Mouse (Mus musculus): ENCODE results near the gene Arhgef17. TPM values are rescaled to one million over a fixed set of nuclear protein-coding genes. Genes with fewer than 3 reads are reported as not detected.

Arhgef17 gene
- total and polyA plus RNA-seq, 3 experiments, result 0.02 to 0.05 TPM; not detected in 1

GRCm38 (mm10) chr7:100869877-100870629, 61.9 kb downstream of the Arhgef17 start:
- Histone ChIP-seq H3K4me3 (ENCODE audit: low read depth, low read length) (no peak overlapping the region), H3K27me3 (ENCODE audit: insufficient read depth, low read length) (peaks cover 35% of the 10 kb centered on the region), H3K36me3 (replicated peaks) (no peaks in the 10 kb centered on the region), H3K9me3 (replicated peaks) (no peaks in the 10 kb centered on the region), H3K4me1 (ENCODE audit: insufficient read depth, low read depth, low read length) (peaks cover 16% of the 10 kb centered on the region)
- DNase-seq (ENCODE audit: low spot score) (no peak), ATAC-seq (ENCODE audit: extremely low read depth, insufficient number of reproducible peaks, low FRiP score, poor library complexity, severe bottlenecking) (no peak)
- TF ChIP-seq POLR2AphosphoS5 (IDR thresholded peaks at IDR 0.05; ENCODE audit: insufficient replicate concordance, low read depth, low read length) (no peak), CTCF (IDR thresholded peaks at IDR 0.05; ENCODE audit: low read depth, low read length) (no peak), GATA2 (IDR thresholded peaks at IDR 0.05; ENCODE audit: borderline replicate concordance, low read depth, low read length) (no peak), TAL1 (conservative IDR thresholded peaks at IDR 0.05; ENCODE audit: low read depth, low read length) (no peak), GATA1 (IDR thresholded peaks at IDR 0.05; ENCODE audit: borderline replicate concordance, low read length) (no peak)

- DNase-seq (ENCODE audit: low spot score) (no peak), ATAC-seq (ENCODE audit: extremely low read depth, insufficient number of reproducible peaks, low FRiP score, poor library complexity, severe bottlenecking) (no peak)
- H3K9me3 ChIP-seq (replicated peaks), result no peaks in the 10 kb centered on the region
- H3K27me3 ChIP-seq (ENCODE audit: insufficient read depth, low read length), result peaks cover 32% of the 10 kb centered on the region
- no peak for TF ChIP-seq CTCF (IDR thresholded peaks at IDR 0.05; ENCODE audit: low read depth, low read length)
- TF ChIP-seq POLR2AphosphoS5 (IDR thresholded peaks at IDR 0.05; ENCODE audit: insufficient replicate concordance, low read depth, low read length), result no peak
- no peak overlapping the region for H3K4me3 ChIP-seq (ENCODE audit: low read depth, low read length)
- no peaks in the 10 kb centered on the region for H3K36me3 ChIP-seq (replicated peaks)
- H3K4me1 ChIP-seq (ENCODE audit: insufficient read depth, low read depth, low read length), result peaks cover 18% of the 10 kb centered on the region
Measured at GRCm38 (mm10) chr7:100868551-100868950, 63.4 kb downstream of the Arhgef17 start.

GRCm38 (mm10) chr7:100867561-100867960, 64.3 kb downstream of the Arhgef17 start:
- H3K9me3 ChIP-seq (replicated peaks), result no peaks in the 10 kb centered on the region
- no peak overlapping the region for H3K4me3 ChIP-seq (ENCODE audit: low read depth, low read length)
- TF ChIP-seq GATA2 (IDR thresholded peaks at IDR 0.05; ENCODE audit: borderline replicate concordance, low read depth, low read length) (no peak), POLR2AphosphoS5 (IDR thresholded peaks at IDR 0.05; ENCODE audit: insufficient replicate concordance, low read depth, low read length) (no peak), TAL1 (conservative IDR thresholded peaks at IDR 0.05; ENCODE audit: low read depth, low read length) (no peak), GATA1 (IDR thresholded peaks at IDR 0.05; ENCODE audit: borderline replicate concordance, low read length) (no peak), CTCF (IDR thresholded peaks at IDR 0.05; ENCODE audit: low read depth, low read length) (no peak)
- peaks cover 23% of the 10 kb centered on the region for H3K27me3 ChIP-seq (ENCODE audit: insufficient read depth, low read length)
- H3K36me3 ChIP-seq (replicated peaks), result no peaks in the 10 kb centered on the region
- ATAC-seq (ENCODE audit: extremely low read depth, insufficient number of reproducible peaks, low FRiP score, poor library complexity, severe bottlenecking), result no peak
- H3K4me1 ChIP-seq (ENCODE audit: insufficient read depth, low read depth, low read length), result peaks cover 18% of the 10 kb centered on the region
- DNase-seq (ENCODE audit: low spot score), result no peak

GRCm38 (mm10) chr7:100866675-100867074, 65.2 kb downstream of the Arhgef17 start:
- Histone ChIP-seq H3K27me3 (ENCODE audit: insufficient read depth, low read length) (peaks cover 15% of the 10 kb centered on the region), H3K36me3 (replicated peaks) (peaks cover 5% of the 10 kb centered on the region), H3K9me3 (replicated peaks) (no peaks in the 10 kb centered on the region), H3K4me3 (ENCODE audit: low read depth, low read length) (no peak overlapping the region), H3K4me1 (ENCODE audit: insufficient read depth, low read depth, low read length) (peaks cover 25% of the 10 kb centered on the region)
- DNase-seq (ENCODE audit: low spot score), result peak; percentile 34
- no peak for ATAC-seq (ENCODE audit: extremely low read depth, insufficient number of reproducible peaks, low FRiP score, poor library complexity, severe bottlenecking)
- TF ChIP-seq GATA1 (IDR thresholded peaks at IDR 0.05; ENCODE audit: borderline replicate concordance, low read length), result no peak
- TF ChIP-seq POLR2AphosphoS5 (IDR thresholded peaks at IDR 0.05; ENCODE audit: insufficient replicate concordance, low read depth, low read length), result no peak
- peak; percentile 55 for TF ChIP-seq CTCF (IDR thresholded peaks at IDR 0.05; ENCODE audit: low read depth, low read length)

- Histone ChIP-seq H3K9me3 (replicated peaks) (no peaks in the 10 kb centered on the region), H3K27me3 (ENCODE audit: insufficient read depth, low read length) (no peaks in the 10 kb centered on the region), H3K4me1 (ENCODE audit: insufficient read depth, low read depth, low read length) (peaks cover 55% of the 10 kb centered on the region), H3K4me3 (ENCODE audit: low read depth, low read length) (peak within 1 kb of the TSS; percentile 95), H3K36me3 (replicated peaks) (peaks cover 41% of the 10 kb centered on the region)
- peak; percentile 57 for ATAC-seq (ENCODE audit: extremely low read depth, insufficient number of reproducible peaks, low FRiP score, poor library complexity, severe bottlenecking)
- no peak for TF ChIP-seq GATA1 (IDR thresholded peaks at IDR 0.05; ENCODE audit: borderline replicate concordance, low read length)
- TF ChIP-seq CTCF (IDR thresholded peaks at IDR 0.05; ENCODE audit: low read depth, low read length), result peak; percentile 72
- no peak for TF ChIP-seq GATA2 (IDR thresholded peaks at IDR 0.05; ENCODE audit: borderline replicate concordance, low read depth, low read length)
- TF ChIP-seq TAL1 (conservative IDR thresholded peaks at IDR 0.05; ENCODE audit: low read depth, low read length), result no peak
- no peak for TF ChIP-seq POLR2AphosphoS5 (IDR thresholded peaks at IDR 0.05; ENCODE audit: insufficient replicate concordance, low read depth, low read length)
- DNase-seq (ENCODE audit: low spot score), result peak; percentile 95
Measured at GRCm38 (mm10) chr7:100862828-100863638, 68.9 kb downstream of the Arhgef17 start, which contains the start of gene Relt. TSS of gene Relt (minus strand) at chr7:100863446.

- peaks cover 55% of the 10 kb centered on the region for H3K4me1 ChIP-seq (ENCODE audit: insufficient read depth, low read depth, low read length)
- no peaks in the 10 kb centered on the region for H3K27me3 ChIP-seq (ENCODE audit: insufficient read depth, low read length)
- peaks cover 48% of the 10 kb centered on the region for H3K36me3 ChIP-seq (replicated peaks)
- DNase-seq (ENCODE audit: low spot score) (peak; percentile 59), ATAC-seq (ENCODE audit: extremely low read depth, insufficient number of reproducible peaks, low FRiP score, poor library complexity, severe bottlenecking) (no peak)
- H3K9me3 ChIP-seq (replicated peaks), result no peaks in the 10 kb centered on the region
- peak overlapping the region; percentile 95 for H3K4me3 ChIP-seq (ENCODE audit: low read depth, low read length)
- TF ChIP-seq POLR2AphosphoS5 (IDR thresholded peaks at IDR 0.05; ENCODE audit: insufficient replicate concordance, low read depth, low read length) (no peak), TAL1 (conservative IDR thresholded peaks at IDR 0.05; ENCODE audit: low read depth, low read length) (no peak), CTCF (IDR thresholded peaks at IDR 0.05; ENCODE audit: low read depth, low read length) (no peak), GATA2 (IDR thresholded peaks at IDR 0.05; ENCODE audit: borderline replicate concordance, low read depth, low read length) (no peak), GATA1 (IDR thresholded peaks at IDR 0.05; ENCODE audit: borderline replicate concordance, low read length) (no peak)
Measured at GRCm38 (mm10) chr7:100862353-100862752, 69.6 kb downstream of the Arhgef17 start.

Data from G1E (cell line).